Mouse (Mus musculus): ENCODE data around the gene Obox5. TPM values are rescaled to one million over a fixed set of nuclear protein-coding genes. Genes with fewer than 3 reads are reported as not detected.
"Not testable (repeated sequence)": the region's sequence is repeated elsewhere in the genome, so short reads cannot be mapped to it uniquely, and the experiment has no call there.

The Obox5 gene
- not detected in 2 replicates for polyA plus RNA-seq (2012; ENCODE audit: insufficient read depth, insufficient read length, missing spikeins)

DNA sequence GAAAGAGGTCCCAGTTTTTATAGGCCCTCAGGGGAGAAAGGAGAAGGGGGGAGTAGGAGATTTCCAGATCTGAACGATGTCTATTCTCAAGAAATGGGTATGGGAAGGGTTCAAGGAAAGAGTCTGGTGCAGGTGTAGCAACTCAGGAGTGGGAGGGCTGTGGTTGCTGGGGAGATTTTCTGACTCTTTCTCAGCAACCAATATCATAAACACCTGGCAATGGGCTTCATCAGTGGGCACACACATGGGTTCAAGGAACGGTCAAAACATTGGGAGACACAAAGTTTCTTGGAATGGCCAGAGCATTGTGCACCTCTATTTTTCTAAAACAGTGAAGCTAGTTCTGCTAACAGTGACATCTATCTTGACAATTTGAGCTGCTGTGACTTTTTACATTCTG is at the start of gene Obox5:
Gene Obox5, plus strand, starts transcription at position 301 of the 400 bp plus-strand sequence.
- H3K27ac ChIP-seq (ENCODE audit: insufficient read depth, low read depth, low read length); H3K4me1 ChIP-seq (ENCODE audit: control insufficient read depth, insufficient read depth, low read length): not testable (repeated sequence)

DNA sequence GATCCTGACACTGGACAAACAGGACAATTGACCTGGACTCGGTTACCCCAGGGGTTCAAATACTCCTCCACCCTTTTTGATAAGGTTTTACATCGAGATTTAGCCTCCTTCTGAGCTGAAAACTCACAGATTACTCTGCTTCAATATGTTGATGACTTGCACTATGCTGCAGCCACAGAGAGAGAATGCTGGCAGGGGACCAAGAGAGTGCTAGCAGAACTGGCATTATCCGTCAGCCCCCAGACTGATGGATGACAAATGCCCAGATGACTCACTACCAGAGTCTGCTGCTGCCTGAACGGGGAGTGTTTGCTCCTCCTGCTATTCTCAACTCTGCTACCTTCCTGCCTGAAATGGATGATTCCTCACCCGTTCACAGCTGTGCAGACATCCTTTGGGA is 635 bp upstream of the Obox5 start:
- not testable (repeated sequence) for H3K4me3 ChIP-seq (ENCODE audit: insufficient read depth, low read length); H3K4me1 ChIP-seq (ENCODE audit: control insufficient read depth, insufficient read depth, low read length); H3K27ac ChIP-seq (ENCODE audit: insufficient read depth, low read depth, low read length)

More for the DNA sequence above, at the start of gene Obox5:
- H3K4me3 ChIP-seq (ENCODE audit: insufficient read depth, low read length) = not testable (repeated sequence)

Other genes with a start within 250 kb of the Obox5 start
- not detected in 2 replicates for gene Obox3, start 110.2 kb upstream of the Obox5 start, polyA plus RNA-seq (2012; ENCODE audit: insufficient read depth, insufficient read length, missing spikeins)
- not detected in 2 replicates for gene Obox6, start 89.5 kb downstream of the Obox5 start, polyA plus RNA-seq (2012; ENCODE audit: insufficient read depth, insufficient read length, missing spikeins)
- not detected in 2 replicates for gene Crx, start 129.8 kb downstream of the Obox5 start, polyA plus RNA-seq (2012; ENCODE audit: insufficient read depth, insufficient read length, missing spikeins)
- gene Crxos, start 132.5 kb downstream of the Obox5 start, polyA plus RNA-seq (2012; ENCODE audit: insufficient read depth, insufficient read length, missing spikeins) = not detected in 2 replicates
- 51.4 and 52.0 TPM in 2 replicates for gene Selenow, start 172.3 kb downstream of the Obox5 start, polyA plus RNA-seq (2012; ENCODE audit: insufficient read depth, insufficient read length, missing spikeins)
- 184 and 188 TPM in 2 replicates for gene Nop53, start 195.9 kb downstream of the Obox5 start, polyA plus RNA-seq (2012; ENCODE audit: insufficient read depth, insufficient read length, missing spikeins)
- 0.52 and 1.2 TPM in 2 replicates for gene Ehd2, start 217.4 kb downstream of the Obox5 start, polyA plus RNA-seq (2012; ENCODE audit: insufficient read depth, insufficient read length, missing spikeins)

Data from bone marrow macrophage, adult 2 months (primary cell).